Mouse (Mus musculus) ovary, postnatal 10 days (tissue): ENCODE results near the gene Olfr478.
"Not testable (repeated sequence)": the region's sequence is repeated elsewhere in the genome, so short reads cannot be mapped to it uniquely, and the experiment has no call there.

ENCODE experiments used
- DNase-seq: peaks from one replicate; pipeline ENCODE4 v3.0.0; 2022; ENCODE audit warnings: low spot score

The Olfr478 gene

DNA sequence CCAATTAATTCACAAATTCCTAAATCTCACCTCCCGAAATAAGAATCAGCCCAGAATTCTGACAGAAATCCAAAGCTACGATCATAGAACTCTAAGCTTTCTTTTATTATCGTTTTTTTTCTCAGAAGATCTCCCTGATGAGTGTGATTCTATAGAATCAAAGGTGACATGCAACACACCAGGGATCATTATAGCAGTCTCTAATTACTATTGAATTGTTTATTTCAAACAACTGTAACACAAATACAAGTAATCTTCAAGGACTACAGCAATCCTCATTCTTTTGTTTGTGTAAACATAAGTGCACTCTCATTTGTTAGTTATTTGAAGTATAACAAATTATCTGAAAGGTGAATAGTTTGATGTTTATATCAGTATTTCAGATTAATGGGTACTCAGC, at the start of gene Olfr478:
TSS of gene Olfr478 (minus strand) at position 101 of the 400 bp plus-strand sequence.
- DNase-seq = no peak

GRCm38 (mm10) chr7:108079555-108079954, 45.8 kb upstream of the Olfr478 start, which contains the start of gene Olfr481:
Gene Olfr481 (plus strand): TSS chr7:108079855.
- DNase-seq = no peak

DNA sequence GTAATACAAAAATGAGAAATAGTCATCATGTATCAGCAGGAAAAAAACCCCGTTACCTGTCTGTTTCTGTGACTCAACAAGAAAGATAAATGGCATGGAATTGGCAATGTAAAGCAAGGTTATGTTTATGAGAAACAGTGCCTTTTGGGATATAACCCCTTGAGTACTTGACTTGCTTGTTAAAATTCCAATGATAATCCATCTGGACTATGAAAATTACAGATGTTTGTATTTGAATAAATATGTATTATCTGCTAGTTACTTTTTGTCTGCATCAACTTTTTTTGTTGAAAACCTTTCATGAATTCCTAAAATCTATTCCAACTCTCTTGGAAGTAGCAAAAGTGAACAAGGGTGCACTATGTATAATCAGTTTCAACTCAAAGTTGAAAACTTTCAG, 33.5 kb upstream of the Olfr478 start, which contains the start of gene Olfr480:
TSS of gene Olfr480 (minus strand) at position 101 of the 400 bp plus-strand sequence.
- DNase-seq = no peak

DNA sequence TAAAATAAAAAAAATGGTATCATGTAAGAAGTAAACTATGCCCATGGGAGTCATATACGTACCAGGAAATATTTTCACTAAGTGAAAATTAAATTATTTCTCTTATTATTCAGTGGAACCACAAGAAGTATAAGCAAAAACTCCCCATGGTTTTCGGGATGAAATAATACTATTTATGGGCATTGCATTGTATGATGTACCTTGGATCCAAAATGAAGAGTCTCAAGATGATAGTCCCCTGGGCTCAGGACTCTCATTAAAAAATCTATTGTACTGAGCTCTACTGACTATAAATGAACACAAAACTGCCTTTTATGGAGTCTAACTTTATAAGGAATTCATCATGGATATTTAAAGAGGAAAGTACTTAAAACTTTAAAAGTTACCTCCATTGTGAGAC, 16.6 kb upstream of the Olfr478 start, which contains the start of gene Olfr479:
TSS of gene Olfr479 (plus strand) at position 301 of the 400 bp plus-strand sequence.
- DNase-seq = no peak

DNA sequence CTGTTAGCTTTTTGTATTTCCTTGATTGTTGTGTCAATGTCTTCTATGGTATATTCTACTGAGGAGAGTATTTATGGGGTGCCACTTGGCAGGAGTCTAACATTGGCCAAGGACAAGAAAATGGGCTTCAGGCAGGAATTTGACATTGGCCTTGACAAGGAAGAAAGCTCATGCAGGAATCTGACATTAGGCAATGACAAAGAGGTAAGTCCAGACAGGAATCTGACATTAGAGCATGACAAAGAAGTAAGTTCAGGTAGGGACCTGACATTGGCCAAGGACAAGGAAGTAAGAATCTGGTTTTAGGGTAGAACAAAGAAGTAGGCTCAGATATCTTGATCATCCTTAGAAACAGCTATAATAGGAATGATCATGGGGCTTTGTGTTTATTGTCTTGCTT, 19.5 kb downstream of the Olfr478 start:
- DNase-seq = not testable (repeated sequence)

DNA sequence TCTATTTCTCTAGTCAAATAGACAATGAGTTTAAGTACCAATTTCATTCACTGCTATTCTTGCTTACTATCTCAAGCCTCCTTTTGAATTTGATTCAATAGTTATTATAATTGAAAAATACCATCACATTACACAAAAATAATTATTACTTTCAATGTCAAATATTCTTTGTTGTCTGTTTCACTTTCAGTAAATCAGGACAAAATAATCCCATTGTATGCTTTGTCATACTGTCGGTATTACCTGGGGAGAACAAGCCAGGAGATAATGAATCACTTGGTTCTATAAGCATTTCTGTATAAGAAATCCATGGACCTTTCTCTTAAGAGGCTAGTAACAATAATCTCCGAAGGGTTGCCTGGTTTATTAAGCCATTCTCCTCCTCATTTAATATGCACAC, 47.4 kb downstream of the Olfr478 start, which contains the start of gene Olfr477:
TSS of gene Olfr477 (plus strand) at position 301 of the 400 bp plus-strand sequence.
- no peak for DNase-seq
